Mouse (Mus musculus) midbrain, embryonic 11.5 days (tissue): ENCODE data around the gene Zfp1. TPM values are rescaled to one million over a fixed set of nuclear protein-coding genes. Genes with fewer than 3 reads are reported as not detected.

ENCODE experiments used
- ATAC-seq: fragments of 200-750 bp; cut with Nextera tagmentation; 2 replicates; pipeline ENCODE4 v1.8.0; 2017; ENCODE audit warnings: moderate TSS enrichment, moderate library complexity; ENCODE audit not compliant: low FRiP score
- DNase-seq: peaks from one replicate; pipeline ENCODE4 v3.0.0; 2015; ENCODE audit warnings: low spot score; ENCODE audit errors: missing footprints
- H3K27ac ChIP-seq: fragments of 300-500 bp; sonication (generic); 2 replicates; pipeline ENCODE4 v1.5.1; 2014; ENCODE audit warnings: low read depth, low read length
- H3K27me3 ChIP-seq: fragments of 300-500 bp; sonication (generic); 2 replicates; pipeline ENCODE4 v1.6.1; 2014; ENCODE audit warnings: mild to moderate bottlenecking, low read length, moderate library complexity, mixed read lengths; ENCODE audit not compliant: control insufficient read depth, insufficient read depth
- H3K36me3 ChIP-seq: fragments of 300-500 bp; sonication (generic); 2 replicates; pipeline ENCODE4 v1.6.1; 2014; ENCODE audit warnings: mild to moderate bottlenecking, low read length, moderate library complexity, mixed read lengths; ENCODE audit not compliant: control insufficient read depth, insufficient read depth
- H3K4me1 ChIP-seq: fragments of 300-500 bp; sonication (generic); 2 replicates; pipeline ENCODE4 v1.6.1; 2014; ENCODE audit warnings: low read length; ENCODE audit not compliant: control insufficient read depth, insufficient read depth
- H3K4me2 ChIP-seq: fragments of 300-500 bp; sonication (generic); 2 replicates; pipeline ENCODE4 v1.6.1; 2014; ENCODE audit warnings: mild to moderate bottlenecking, moderate library complexity
- H3K4me3 ChIP-seq: fragments of 300-500 bp; sonication (generic); 2 replicates; pipeline ENCODE4 v1.5.1; 2014; ENCODE audit warnings: low read depth, low read length
- H3K9ac ChIP-seq: fragments of 300-500 bp; sonication (generic); 2 replicates; pipeline ENCODE4 v1.6.1; 2014; ENCODE audit warnings: low read length
- H3K9me3 ChIP-seq: fragments of 300-500 bp; sonication (generic); 2 replicates; pipeline ENCODE4 v1.6.1; 2016; ENCODE audit warnings: low read length; ENCODE audit not compliant: control insufficient read depth
- WGBS: fragments of 180-500 bp; shearing (Covaris S2); extraction: QIAGEN DNeasy Blood & Tissue Kit; methylation state at CpG from one replicate; pipeline ENCODE4 v1.1.7; 2014; 5-methylcytosine and 5-hydroxymethylcytosine counted together
- microRNA-seq: library from miRNA; unstranded; fragments of <30 nt; microRNA quantifications from one replicate; pipeline ENCODE4, GENCODE M21; 2017
- polyA plus RNA-seq: library from polyadenylated mRNA; unstranded; fragments of >200 nt; fragmentation: Nextera tagmentation; extraction: Ambion mirVana; gene quantifications from 2 replicates; pipeline ENCODE4 v1.2.1, GENCODE M21; 2014

Zfp1 gene
- polyA plus RNA-seq, 1 experiment from 2014 or later = 23.8 TPM

DNA sequence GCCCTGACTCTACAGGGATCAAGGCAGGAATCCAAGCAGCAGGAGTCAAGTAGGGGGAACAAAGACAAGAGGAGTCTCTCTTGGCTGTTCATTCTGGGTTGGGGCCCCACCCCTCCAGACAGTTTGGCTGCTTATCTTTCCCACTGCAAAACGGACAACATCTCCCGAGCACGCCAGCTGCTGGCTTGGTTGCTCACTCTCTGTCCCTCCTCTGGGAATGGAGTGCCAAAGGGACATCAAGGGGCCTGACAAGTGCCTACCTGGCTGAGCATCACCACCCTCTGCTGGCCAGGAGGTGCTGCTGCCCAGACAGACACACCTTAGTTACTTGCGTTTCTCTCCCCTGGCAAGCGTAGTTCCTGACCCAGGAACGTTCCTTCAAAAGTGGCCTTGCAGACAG lies 74.7 kb downstream of the Zfp1 start:
- Histone ChIP-seq H3K36me3 (peaks cover 17% of the 10 kb centered on the region), H3K27ac (peak overlapping the region; percentile 93), H3K9me3 (no peaks in the 10 kb centered on the region), H3K4me2 (no peak overlapping the region), H3K27me3 (no peaks in the 10 kb centered on the region), H3K9ac (peak overlapping the region; percentile 31; the same call in 1 of the 2 replicates), H3K4me1 (peaks cover 24% of the 10 kb centered on the region), H3K4me3 (no peak overlapping the region)
- WGBS = 70% methylated on average over 6 of the region's 6 CpGs
- ATAC-seq = no peak
- DNase-seq = no peak

DNA sequence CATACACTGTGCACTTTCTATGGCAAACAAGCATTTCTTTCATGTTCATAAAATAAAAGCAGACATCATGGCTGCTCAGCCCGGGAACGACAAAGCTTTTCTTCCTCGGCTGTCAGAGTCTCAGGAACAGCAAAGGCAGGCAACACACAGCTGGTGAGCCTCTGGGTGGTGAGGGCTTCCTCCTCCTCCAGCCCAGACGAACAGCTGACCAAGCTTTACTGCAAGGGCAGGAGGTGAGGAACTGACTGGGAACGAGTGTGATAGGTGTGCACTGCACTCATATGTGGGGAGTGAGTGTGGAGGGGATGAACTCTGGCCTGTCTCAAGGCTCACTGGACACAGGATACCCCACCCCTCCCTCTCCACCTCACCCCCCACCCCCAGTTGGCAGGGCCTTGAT lies 75.7 kb downstream of the Zfp1 start:
- ATAC-seq (no peak), DNase-seq (no peak)
- H3K27ac ChIP-seq = no peak overlapping the region
- no peak overlapping the region for H3K9ac ChIP-seq
- H3K4me2 ChIP-seq = no peak overlapping the region
- H3K4me1 ChIP-seq = peaks cover 24% of the 10 kb centered on the region
- no peaks in the 10 kb centered on the region for H3K9me3 ChIP-seq
- WGBS = 71% methylated on average over 5 of the region's 5 CpGs
- H3K36me3 ChIP-seq = peaks cover 13% of the 10 kb centered on the region; the same call in 1 of the 2 replicates
- no peak overlapping the region for H3K4me3 ChIP-seq
- no peaks in the 10 kb centered on the region for H3K27me3 ChIP-seq

DNA sequence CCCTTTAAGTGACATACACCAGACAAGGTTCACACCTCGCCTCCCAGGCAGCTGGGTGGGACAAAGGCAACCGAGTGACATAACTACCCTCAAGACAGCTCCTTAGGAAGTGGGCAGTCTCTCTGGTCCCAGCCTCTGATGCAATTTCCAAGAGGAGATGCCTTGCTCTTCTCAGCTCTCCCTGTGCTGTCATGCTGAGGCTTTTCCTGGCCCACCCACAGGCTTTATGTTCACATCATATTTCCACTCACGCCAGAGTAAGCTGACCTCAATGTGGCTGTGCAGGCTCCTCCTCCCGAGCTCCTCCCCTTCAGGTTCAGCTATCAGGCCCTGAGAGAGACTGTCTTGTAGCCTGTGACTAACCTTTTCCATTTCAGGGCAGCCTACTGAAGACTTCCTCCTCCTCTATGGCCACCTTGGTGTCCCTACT lies 76.9 kb downstream of the Zfp1 start:
- Histone ChIP-seq H3K4me1 (peaks cover 24% of the 10 kb centered on the region), H3K9me3 (no peaks in the 10 kb centered on the region), H3K4me3 (no peak overlapping the region), H3K9ac (no peak overlapping the region), H3K27ac (no peak overlapping the region), H3K27me3 (no peaks in the 10 kb centered on the region), H3K36me3 (peaks cover 10% of the 10 kb centered on the region; the same call in 1 of the 2 replicates), H3K4me2 (no peak overlapping the region)
- ATAC-seq = no peak
- 80% methylated on average over 4 of the region's 4 CpGs for WGBS
- no peak for DNase-seq

Small RNAs within 50 kb of the gene (microRNA-seq; reads per million reads assigned to microRNA genes)
- gene Mir7076 = not detected

Other genes starting within 250 kb of the Zfp1 start
- gene Fa2h, start 249.6 kb upstream of the Zfp1 start, polyA plus RNA-seq = not detected in 2 replicates
- gene Wdr59, start 121.3 kb upstream of the Zfp1 start, polyA plus RNA-seq = 2.9 TPM in 2 replicates
- 38.6 and 45.6 TPM in 2 replicates for gene Znrf1, start 107.3 kb upstream of the Zfp1 start, polyA plus RNA-seq
- 0.19 and 0.22 TPM in 2 replicates for gene Ldhd, start 13.0 kb upstream of the Zfp1 start, polyA plus RNA-seq
- gene Ctrb1, start 47.6 kb downstream of the Zfp1 start, polyA plus RNA-seq = not detected in 2 replicates
- 36.2 and 42.1 TPM in 2 replicates for gene Bcar1, start 100.4 kb downstream of the Zfp1 start, polyA plus RNA-seq
- gene Cfdp1, start 210.9 kb downstream of the Zfp1 start, polyA plus RNA-seq = 209 and 223 TPM in 2 replicates
- gene Tmem170, start 233.3 kb downstream of the Zfp1 start, polyA plus RNA-seq = 6.8 and 7.2 TPM in 2 replicates